Mouse (Mus musculus) stomach, embryonic 16.5 days (tissue): ENCODE data around the gene Glp2r. TPM values are rescaled to one million over a fixed set of nuclear protein-coding genes. Genes with fewer than 3 reads are reported as not detected.

Experiments
- ATAC-seq: fragments of 200-750 bp; cut with Nextera tagmentation; 2 replicates; pipeline ENCODE4 v1.8.0; 2017; ENCODE audit warnings: moderate number of reproducible peaks, moderate TSS enrichment; ENCODE audit not compliant: insufficient read depth, low FRiP score
- H3K27ac ChIP-seq: fragments of 300-500 bp; sonication (generic); 2 replicates; pipeline ENCODE4 v1.5.1; 2014; ENCODE audit warnings: low read length
- H3K27me3 ChIP-seq: fragments of 300-500 bp; sonication (generic); 2 replicates; pipeline ENCODE4 v1.6.1; 2014; ENCODE audit warnings: low read length, control low read depth, mixed read lengths; ENCODE audit not compliant: control insufficient read depth, insufficient read depth
- H3K36me3 ChIP-seq: fragments of 300-500 bp; sonication (generic); 2 replicates; pipeline ENCODE4 v1.6.1; 2014; ENCODE audit warnings: low read length; ENCODE audit not compliant: control insufficient read depth, insufficient read depth
- H3K4me1 ChIP-seq: fragments of 300-500 bp; sonication (generic); 2 replicates; pipeline ENCODE4 v1.6.1; 2014; ENCODE audit warnings: low read length, control low read depth, mixed read lengths; ENCODE audit not compliant: control insufficient read depth, insufficient read depth
- H3K4me2 ChIP-seq: fragments of 300-500 bp; sonication (generic); 2 replicates; pipeline ENCODE4 v1.6.1; 2014; ENCODE audit warnings: low read depth, low read length, mixed read lengths
- H3K4me3 ChIP-seq: fragments of 300-500 bp; sonication (generic); replicated peaks from 2 replicates; pipeline ENCODE4 v1.5.1; 2014; ENCODE audit warnings: mild to moderate bottlenecking, low read length
- H3K9ac ChIP-seq: fragments of 300-500 bp; sonication (generic); 2 replicates; pipeline ENCODE4 v1.6.1; 2014; ENCODE audit warnings: low read length
- H3K9me3 ChIP-seq: fragments of 300-500 bp; sonication (generic); replicated peaks from 2 replicates; pipeline ENCODE4 v1.6.1; 2016; ENCODE audit warnings: low read length, control low read depth; ENCODE audit not compliant: control insufficient read depth
- WGBS: fragments of 180-500 bp; shearing (Covaris S2); extraction: QIAGEN DNeasy Blood & Tissue Kit; methylation state at CpG from one replicate; pipeline ENCODE4 v1.1.7; 2014; 5-methylcytosine and 5-hydroxymethylcytosine counted together
- polyA plus RNA-seq: library from polyadenylated mRNA; unstranded; fragments of >200 nt; fragmentation: Nextera tagmentation; extraction: Ambion mirVana; gene quantifications from 2 replicates; pipeline ENCODE4 v1.2.1, GENCODE M21; 2015

Gene Glp2r
- 0.93 and 0.97 TPM in 2 replicates for polyA plus RNA-seq

GRCm38 (mm10) chr11:67771053-67771452, at the start of gene Glp2r:
TSS of gene Glp2r (minus strand) at chr11:67771153.
- no peak within 1 kb of the TSS for H3K27ac ChIP-seq
- H3K9ac ChIP-seq: no peak within 1 kb of the TSS
- no peak for ATAC-seq
- H3K9me3 ChIP-seq: no peaks in the 10 kb centered on the region
- 66% methylated on average over 14 of the region's 14 CpGs for WGBS
- H3K27me3 ChIP-seq: no peaks in the 10 kb centered on the region
- no peak within 1 kb of the TSS for H3K4me3 ChIP-seq
- H3K4me2 ChIP-seq: no peak within 1 kb of the TSS
- no peaks in the 10 kb centered on the region for H3K36me3 ChIP-seq
- H3K4me1 ChIP-seq: no peaks in the 10 kb centered on the region

GRCm38 (mm10) chr11:67820221-67820620, 49.3 kb upstream of the Glp2r start:
- Histone ChIP-seq H3K27ac (no peak overlapping the region), H3K9ac (no peak overlapping the region), H3K4me2 (no peak overlapping the region), H3K27me3 (no peaks in the 10 kb centered on the region), H3K36me3 (no peaks in the 10 kb centered on the region), H3K9me3 (no peaks in the 10 kb centered on the region), H3K4me3 (no peak overlapping the region), H3K4me1 (no peaks in the 10 kb centered on the region)
- 31% methylated on average over 4 of the region's 4 CpGs for WGBS
- no peak for ATAC-seq

- no peaks in the 10 kb centered on the region for H3K36me3 ChIP-seq
- no peak; the same call in 1 of the 2 replicates for ATAC-seq
- H3K27ac ChIP-seq: no peak overlapping the region
- H3K27me3 ChIP-seq: no peaks in the 10 kb centered on the region
- no peaks in the 10 kb centered on the region for H3K9me3 ChIP-seq
- H3K4me3 ChIP-seq: no peak overlapping the region
- H3K4me2 ChIP-seq: peak overlapping the region; percentile 41
- 10% methylated on average over 5 of the region's 5 CpGs for WGBS
- 0 out of 2 replicates have a peak overlapping the region, but pooled peaks have one; percentile 32 for H3K9ac ChIP-seq
- H3K4me1 ChIP-seq: no peaks in the 10 kb centered on the region
Measured at GRCm38 (mm10) chr11:67819604-67820003, 48.7 kb upstream of the Glp2r start.

GRCm38 (mm10) chr11:67811535-67811934, 40.6 kb upstream of the Glp2r start:
- Histone ChIP-seq H3K9me3 (no peaks in the 10 kb centered on the region), H3K4me2 (no peak overlapping the region), H3K36me3 (no peaks in the 10 kb centered on the region), H3K9ac (no peak overlapping the region), H3K27me3 (no peaks in the 10 kb centered on the region), H3K4me3 (no peak overlapping the region), H3K27ac (no peak overlapping the region), H3K4me1 (no peaks in the 10 kb centered on the region)
- WGBS: 74% methylated on average over 6 of the region's 6 CpGs
- ATAC-seq: no peak

GRCm38 (mm10) chr11:67808051-67808450, 37.1 kb upstream of the Glp2r start:
- no peaks in the 10 kb centered on the region for H3K27me3 ChIP-seq
- 77% methylated on average over 5 of the region's 5 CpGs for WGBS
- H3K9ac ChIP-seq: no peak overlapping the region
- H3K9me3 ChIP-seq: no peaks in the 10 kb centered on the region
- H3K27ac ChIP-seq: no peak overlapping the region
- H3K4me2 ChIP-seq: no peak overlapping the region
- no peak for ATAC-seq
- no peaks in the 10 kb centered on the region for H3K36me3 ChIP-seq
- no peaks in the 10 kb centered on the region for H3K4me1 ChIP-seq
- H3K4me3 ChIP-seq: no peak overlapping the region

GRCm38 (mm10) chr11:67806832-67807597, 36.1 kb upstream of the Glp2r start:
- Histone ChIP-seq H3K4me1 (no peaks in the 10 kb centered on the region), H3K9ac (no peak overlapping the region), H3K27me3 (no peaks in the 10 kb centered on the region), H3K4me3 (no peak overlapping the region), H3K27ac (no peak overlapping the region), H3K36me3 (no peaks in the 10 kb centered on the region), H3K9me3 (no peaks in the 10 kb centered on the region), H3K4me2 (no peak overlapping the region)
- no peak for ATAC-seq
- 75% methylated on average over 11 of the region's 11 CpGs for WGBS

GRCm38 (mm10) chr11:67805538-67805937, 34.6 kb upstream of the Glp2r start:
- no peaks in the 10 kb centered on the region for H3K9me3 ChIP-seq
- no peaks in the 10 kb centered on the region for H3K27me3 ChIP-seq
- no peak overlapping the region for H3K4me2 ChIP-seq
- no peak overlapping the region for H3K4me3 ChIP-seq
- no peak overlapping the region for H3K27ac ChIP-seq
- H3K4me1 ChIP-seq: no peaks in the 10 kb centered on the region
- 88% methylated on average over 1 of the region's 1 CpGs for whole genome bisulfite sequencing
- H3K36me3 ChIP-seq: no peaks in the 10 kb centered on the region
- H3K9ac ChIP-seq: no peak overlapping the region
- no peak for ATAC-seq

- ATAC-seq: no peak
- Histone ChIP-seq H3K27me3 (no peaks in the 10 kb centered on the region), H3K4me3 (no peak overlapping the region), H3K36me3 (no peaks in the 10 kb centered on the region), H3K9ac (no peak overlapping the region), H3K4me2 (no peak overlapping the region), H3K27ac (no peak overlapping the region), H3K4me1 (no peaks in the 10 kb centered on the region), H3K9me3 (no peaks in the 10 kb centered on the region)
- WGBS: 51% methylated on average over 8 of the region's 8 CpGs
Measured at GRCm38 (mm10) chr11:67801169-67801568, 30.2 kb upstream of the Glp2r start.

GRCm38 (mm10) chr11:67800130-67800723, 29.3 kb upstream of the Glp2r start:
- ATAC-seq: no peak
- Histone ChIP-seq H3K9me3 (no peaks in the 10 kb centered on the region), H3K27ac (no peak overlapping the region), H3K4me3 (no peak overlapping the region), H3K27me3 (no peaks in the 10 kb centered on the region), H3K36me3 (no peaks in the 10 kb centered on the region), H3K4me2 (no peak overlapping the region), H3K4me1 (no peaks in the 10 kb centered on the region), H3K9ac (no peak overlapping the region)
